Mouse (Mus musculus): ENCODE measurements at regions not wholly inside any gene's neighbourhood (a gene's known extent, or its start where the extent isn't known, plus 50 kb on each side); places are given as distances from the start of the nearest gene placed in this dataset.

DNA sequence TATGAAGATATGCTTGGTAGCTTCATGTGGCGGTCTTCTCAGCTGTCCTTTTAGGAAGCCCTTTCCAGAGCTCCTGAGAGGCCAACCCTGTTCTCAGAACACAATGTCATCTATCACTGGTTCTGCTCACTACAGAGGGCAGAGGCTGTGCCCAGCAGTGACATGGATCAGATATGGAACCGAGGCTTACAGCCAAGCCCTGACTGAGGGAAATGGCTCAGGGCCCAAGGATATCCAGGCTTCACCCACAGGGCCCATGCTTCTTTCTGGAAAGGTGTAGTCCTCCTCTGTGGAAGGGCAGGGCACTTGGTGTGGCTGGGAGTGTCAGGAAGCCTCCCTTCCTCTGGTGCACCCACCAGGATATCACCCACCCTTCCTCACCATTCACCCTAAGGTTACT is 109.4 kb downstream of the Bms1 start:
- TF ChIP-seq CTCF (IDR thresholded peaks at IDR 0.05; ENCODE audit: extremely low read depth, insufficient read depth, low read length) (no peak), POLR2A (IDR thresholded peaks at IDR 0.05; ENCODE audit: extremely low read depth, insufficient read depth, low read length) (no peak)
